Mouse (Mus musculus) layer of hippocampus, postnatal 25 days (tissue): Measurements from ENCODE around the gene Dnajb2. TPM values are rescaled to one million over a fixed set of nuclear protein-coding genes. Genes with fewer than 3 reads are reported as not detected.

Experiments used
- DNase-seq, 2 experiments: peaks; one replicate each; pipeline ENCODE4 v3.0.0; 2022; ENCODE audit warnings: mixed read lengths in 2 of 2, low spot score in 1 of 2; ENCODE audit errors: extremely low spot score in 1 of 2
- microRNA-seq, 2 experiments: library from miRNA; unstranded; fragments of <30 nt; microRNA quantifications; one replicate each; pipeline ENCODE4 v1.2.0; 2021
- total RNA-seq, 2 experiments: library from RNA; stranded (reverse); gene quantifications; 2 replicates each; pipeline ENCODE4 v1.2.3; 2021

Gene Dnajb2
- total RNA-seq, 2 experiments from 2014 or later, result 72.6 to 78.9 TPM

DNA sequence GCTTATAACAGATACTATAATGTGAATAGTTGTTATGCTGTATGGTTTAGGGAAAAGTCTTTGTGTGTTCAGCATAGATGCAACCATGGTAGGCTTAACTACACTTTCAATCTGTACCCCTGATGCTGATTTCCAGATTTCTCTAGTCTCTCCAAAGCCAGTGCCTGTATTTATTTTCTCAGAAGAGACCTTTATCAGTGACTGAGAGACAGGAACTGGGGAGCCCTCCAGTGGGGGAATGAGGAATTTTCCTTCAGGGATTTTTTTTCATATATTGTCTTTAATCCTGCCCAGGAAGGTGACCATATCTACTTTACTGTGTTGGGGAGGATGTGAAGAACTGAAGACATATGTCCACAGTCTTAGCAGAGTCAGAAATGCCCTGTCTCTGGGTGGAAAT lies 54.4 kb downstream of the Dnajb2 start:
- peak in 1 of 2 experiments; percentile 66 for DNase-seq

DNA sequence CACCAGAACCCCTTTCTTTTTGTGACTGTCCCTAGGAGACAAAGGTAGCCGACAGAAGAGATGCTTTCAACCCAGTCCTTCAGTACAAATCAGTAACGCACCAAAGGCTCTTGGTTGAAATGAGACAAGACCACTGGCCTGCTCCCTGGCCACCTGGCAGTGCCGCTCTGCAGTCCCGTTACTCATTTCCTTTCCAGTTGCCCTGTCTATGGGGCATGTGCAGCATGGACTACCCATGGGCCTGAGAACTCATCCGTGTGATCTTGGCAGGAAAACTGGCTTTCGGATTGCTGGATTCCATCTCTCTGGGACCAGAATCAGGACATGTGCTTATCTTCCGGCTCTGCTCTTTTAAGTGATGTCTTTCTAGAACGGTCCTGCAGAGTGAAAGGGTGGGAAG lies 55.1 kb downstream of the Dnajb2 start:
- DNase-seq, result no peak

DNA sequence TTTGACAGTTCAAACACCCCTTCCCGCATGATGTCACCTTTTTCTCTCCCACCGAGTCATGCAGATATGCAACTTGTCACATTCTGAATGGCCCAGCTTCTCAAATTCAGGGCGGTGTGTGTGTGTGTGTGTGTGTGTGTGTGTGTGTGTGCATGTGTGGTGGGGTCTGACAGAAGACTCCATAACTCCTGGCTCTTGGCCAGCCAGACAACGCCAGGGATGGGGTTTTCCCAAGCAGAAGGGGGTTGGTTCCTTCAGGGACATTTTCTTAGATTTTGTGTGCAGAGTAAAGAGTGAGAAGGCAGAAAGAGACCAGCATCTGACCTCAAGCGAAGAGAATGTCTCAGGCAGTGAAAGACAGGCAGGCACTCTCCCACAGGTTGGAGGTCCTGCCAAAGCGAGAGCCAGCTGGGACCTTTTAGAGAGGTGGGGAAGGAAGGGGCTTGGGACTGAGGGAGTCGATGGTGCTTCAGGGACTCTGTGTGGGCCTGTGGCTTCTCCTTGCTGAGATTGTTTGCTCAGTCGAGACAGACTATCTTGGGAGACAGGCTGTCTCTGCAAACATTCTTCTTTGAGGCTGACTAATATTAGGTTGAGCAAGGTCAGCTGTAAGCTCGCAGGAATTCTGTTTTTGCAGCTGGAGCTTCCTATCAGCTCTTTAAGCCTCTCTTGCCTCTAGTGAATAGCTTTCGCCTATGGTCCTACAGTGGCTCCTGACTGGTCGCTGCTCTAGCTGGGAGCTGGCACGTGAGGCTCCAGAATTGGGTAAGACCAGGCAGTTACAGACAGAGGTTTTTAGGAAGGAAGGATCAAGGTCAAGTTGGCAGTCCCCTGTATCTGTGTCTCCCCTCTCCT lies 56.5 kb downstream of the Dnajb2 start:
- no peak for DNase-seq

DNA sequence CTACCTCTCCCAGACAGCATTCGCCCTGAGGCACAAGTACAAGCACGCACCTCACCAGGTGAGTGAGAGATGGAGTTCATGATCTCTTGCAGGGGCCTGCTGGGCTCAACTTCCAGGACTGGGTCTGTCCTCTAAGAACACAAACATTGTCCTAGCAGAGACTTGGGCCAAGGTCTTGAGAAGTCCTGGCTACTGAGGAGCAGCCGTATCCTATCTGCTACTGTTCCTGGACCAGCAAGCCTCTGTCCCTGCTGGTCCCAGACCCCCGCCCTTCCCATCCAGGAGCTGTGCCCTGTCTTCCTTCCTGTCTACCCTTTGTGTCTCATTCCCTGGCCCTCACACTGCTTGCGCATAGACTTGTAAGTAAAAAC lies 57.1 kb downstream of the Dnajb2 start:
- DNase-seq, result no peak

DNA sequence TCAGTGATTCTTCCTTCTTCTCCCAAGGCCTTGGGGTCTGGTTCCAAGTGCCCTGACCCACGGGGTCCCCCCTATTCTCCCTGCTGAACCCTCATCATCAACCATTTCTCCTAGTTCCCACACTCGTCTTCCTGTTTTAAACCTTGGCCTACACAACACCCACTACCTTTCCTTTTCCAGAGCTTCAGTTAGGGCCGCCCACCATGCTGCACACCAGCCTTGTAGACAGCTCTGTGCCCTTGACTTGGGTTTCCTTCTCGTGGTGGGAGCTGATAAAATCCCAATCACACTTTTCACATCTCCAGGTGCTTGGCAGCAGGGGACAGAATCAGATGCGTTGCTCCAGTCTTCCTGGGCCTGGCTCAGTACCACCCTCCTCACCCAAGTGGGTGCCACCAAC lies 58.1 kb downstream of the Dnajb2 start:
- no peak for DNase-seq

Small RNAs within 50 kb of the gene (microRNA-seq; reads per million reads assigned to microRNA genes)
- 0 reads per million in 2 experiments for gene Gm27943

Other genes starting within 250 kb of the Dnajb2 start
- gene Nhej1, start 111.2 kb upstream of the Dnajb2 start, total RNA-seq, result 1 to 10 TPM; 2.7 to 3.2 TPM
- under 1 TPM; 0.30 to 0.35 TPM for gene Slc23a3, start 102.5 kb upstream of the Dnajb2 start, total RNA-seq
- gene Cnppd1, start 93.7 kb upstream of the Dnajb2 start, total RNA-seq, result 10 to 100 TPM; 26.6 to 38.6 TPM
- 100 to 1,000 TPM; 172 to 177 TPM for gene Retreg2, start 93.6 kb upstream of the Dnajb2 start, total RNA-seq
- 10 to 100 TPM; 33.8 to 34.5 TPM for gene Zfand2b, start 67.8 kb upstream of the Dnajb2 start, total RNA-seq
- gene Abcb6, start 56.0 kb upstream of the Dnajb2 start, total RNA-seq, result 10 to 100 TPM; 25.2 to 28.0 TPM
- 10 to 100 TPM; 19.4 to 24.0 TPM for gene Ankzf1, start 44.3 kb upstream of the Dnajb2 start, total RNA-seq
- gene Atg9a, start 44.2 kb upstream of the Dnajb2 start, total RNA-seq, result 100 to 1,000 TPM; 119 to 121 TPM
- 10 to 100 TPM; 12.6 to 14.4 TPM for gene Glb1l, start 25.6 kb upstream of the Dnajb2 start, total RNA-seq
- gene Stk16, start 25.6 kb upstream of the Dnajb2 start, total RNA-seq, result 10 to 100 TPM; 88.3 to 92.4 TPM
- gene Tuba4a, start 16.5 kb upstream of the Dnajb2 start, total RNA-seq, result 100 to 1,000 TPM; 560 to 573 TPM
- not detected for gene A630095N17Rik, start 4.3 kb upstream of the Dnajb2 start, total RNA-seq
- 100 to 1,000 TPM; 369 to 386 TPM for gene Ptprn, start 28.1 kb downstream of the Dnajb2 start, total RNA-seq
- 100 to 1,000 TPM in 1 of 2 experiments, 10 to 100 TPM in 1; 63.7 to 105 TPM for gene Resp18, start 42.0 kb downstream of the Dnajb2 start, total RNA-seq
- 10 to 100 TPM; 43.3 to 49.5 TPM for gene Dnpep, start 81.6 kb downstream of the Dnajb2 start, total RNA-seq
- gene Des, start 123.9 kb downstream of the Dnajb2 start, total RNA-seq, result 1 to 10 TPM in 1 of 2 experiments, under 1 TPM in 1; 0.94 to 1.2 TPM
- gene Speg, start 138.9 kb downstream of the Dnajb2 start, total RNA-seq, result 100 to 1,000 TPM; 154 to 196 TPM
- gene Gmppa, start 199.5 kb downstream of the Dnajb2 start, total RNA-seq, result 10 to 100 TPM; 60.5 to 66.7 TPM
- 1 to 10 TPM; 8.9 to 9.9 TPM for gene Asic4, start 214.0 kb downstream of the Dnajb2 start, total RNA-seq
- gene Chpf, start 242.9 kb downstream of the Dnajb2 start, total RNA-seq, result 10 to 100 TPM; 77.2 to 82.8 TPM
- gene Tmem198, start 243.1 kb downstream of the Dnajb2 start, total RNA-seq, result 10 to 100 TPM; 70.3 to 73.8 TPM